Mouse (Mus musculus): ENCODE results near the gene Haus8. TPM values are rescaled to one million over a fixed set of nuclear protein-coding genes. Genes with fewer than 3 reads are reported as not detected.
"Not testable (repeated sequence)": the region's sequence is repeated elsewhere in the genome, so short reads cannot be mapped to it uniquely, and the experiment has no call there.

Haus8 gene
- polyA plus RNA-seq, 1 experiment from 2014 or later, result 56.5 TPM

GRCm38 (mm10) chr8:71276166-71276565 lies 3.4 kb upstream of the Haus8 start:
- H3K36me3 ChIP-seq (ENCODE audit: control insufficient read depth, insufficient read depth, low read length), result no peaks in the 10 kb centered on the region
- H3K27me3 ChIP-seq (ENCODE audit: control insufficient read depth, insufficient read depth, low read length), result no peaks in the 10 kb centered on the region
- ATAC-seq (ENCODE audit: low FRiP score) (no peak), DNase-seq (ENCODE audit: low spot score) (no peak)
- H3K4me3 ChIP-seq (ENCODE audit: low read depth, low read length), result no peak overlapping the region
- H3K9me3 ChIP-seq (ENCODE audit: control insufficient read depth, low read length), result no peaks in the 10 kb centered on the region
- peaks cover 5% of the 10 kb centered on the region; the same call in 1 of the 2 replicates for H3K4me1 ChIP-seq (replicated peaks; ENCODE audit: control insufficient read depth, insufficient read depth, low read length)
- 81% methylated on average over 3 of the region's 3 CpGs for WGBS
- no peak overlapping the region for H3K27ac ChIP-seq (ENCODE audit: low read depth, low read length)
- no peak overlapping the region for H3K9ac ChIP-seq (ENCODE audit: low read depth, low read length)
- H3K4me2 ChIP-seq (replicated peaks; ENCODE audit: low read depth, low read length), result no peak overlapping the region

DNA sequence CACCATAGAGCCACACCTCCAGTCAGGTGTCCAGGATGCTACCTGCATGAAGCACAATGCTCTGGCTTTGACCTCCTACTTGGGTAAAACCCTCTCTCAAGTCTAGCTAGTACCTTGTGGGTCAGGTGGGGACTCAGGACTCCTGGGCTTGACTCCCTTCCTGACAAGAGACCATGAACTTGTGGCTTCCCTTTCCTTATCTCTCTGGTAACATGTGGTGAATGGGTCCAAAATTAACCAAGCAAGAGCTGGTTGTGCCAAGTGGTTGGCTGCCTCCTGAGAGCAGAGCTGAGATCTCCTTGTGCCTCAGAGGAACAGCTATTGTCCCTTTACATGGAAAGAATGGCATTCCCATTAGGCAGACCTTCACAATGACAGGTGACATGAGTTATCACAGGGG lies 1.7 kb upstream of the Haus8 start:
- H3K27ac ChIP-seq (ENCODE audit: low read depth, low read length), result no peak overlapping the region
- H3K27me3 ChIP-seq (ENCODE audit: control insufficient read depth, insufficient read depth, low read length), result no peaks in the 10 kb centered on the region
- peaks cover 6% of the 10 kb centered on the region; the same call in 1 of the 2 replicates for H3K4me1 ChIP-seq (replicated peaks; ENCODE audit: control insufficient read depth, insufficient read depth, low read length)
- no peaks in the 10 kb centered on the region for H3K36me3 ChIP-seq (ENCODE audit: control insufficient read depth, insufficient read depth, low read length)
- no peak overlapping the region for H3K4me3 ChIP-seq (ENCODE audit: low read depth, low read length)
- DNase-seq (ENCODE audit: low spot score) (no peak), ATAC-seq (ENCODE audit: low FRiP score) (no peak)
- H3K4me2 ChIP-seq (replicated peaks; ENCODE audit: low read depth, low read length), result no peak overlapping the region
- H3K9me3 ChIP-seq (ENCODE audit: control insufficient read depth, low read length), result no peaks in the 10 kb centered on the region
- no peak overlapping the region for H3K9ac ChIP-seq (ENCODE audit: low read depth, low read length)

GRCm38 (mm10) chr8:71273151-71273510 lies 397 bp upstream of the Haus8 start:
- H3K36me3 ChIP-seq (ENCODE audit: control insufficient read depth, insufficient read depth, low read length), result no peaks in the 10 kb centered on the region
- no peak for ATAC-seq (ENCODE audit: low FRiP score)
- DNase-seq (ENCODE audit: low spot score), result no peak

GRCm38 (mm10) chr8:71271630-71272029 lies 1.1 kb downstream of the Haus8 start:
- Histone ChIP-seq H3K4me3 (ENCODE audit: low read depth, low read length) (peak overlapping the region; percentile 61), H3K27ac (ENCODE audit: low read depth, low read length) (no peak overlapping the region), H3K9ac (ENCODE audit: low read depth, low read length) (peak overlapping the region; percentile 72), H3K4me2 (replicated peaks; ENCODE audit: low read depth, low read length) (peak overlapping the region; percentile 72), H3K9me3 (ENCODE audit: control insufficient read depth, low read length) (no peaks in the 10 kb centered on the region), H3K27me3 (ENCODE audit: control insufficient read depth, insufficient read depth, low read length) (no peaks in the 10 kb centered on the region), H3K4me1 (replicated peaks; ENCODE audit: control insufficient read depth, insufficient read depth, low read length) (peaks cover 6% of the 10 kb centered on the region; the same call in 1 of the 2 replicates), H3K36me3 (ENCODE audit: control insufficient read depth, insufficient read depth, low read length) (no peaks in the 10 kb centered on the region)
- DNase-seq (ENCODE audit: low spot score) (no peak), ATAC-seq (ENCODE audit: low FRiP score) (peak; percentile 0; the same call in 1 of the 2 replicates)
- 24% methylated on average over 5 of the region's 5 CpGs for WGBS

More at GRCm38 (mm10) chr8:71273151-71273510, 397 bp upstream of the Haus8 start:
- Histone ChIP-seq H3K9me3 (ENCODE audit: control insufficient read depth, low read length) (no peaks in the 10 kb centered on the region), H3K9ac (ENCODE audit: low read depth, low read length) (peak overlapping the region; percentile 67), H3K4me2 (replicated peaks; ENCODE audit: low read depth, low read length) (peak overlapping the region; percentile 62), H3K27me3 (ENCODE audit: control insufficient read depth, insufficient read depth, low read length) (no peaks in the 10 kb centered on the region), H3K4me3 (ENCODE audit: low read depth, low read length) (peak overlapping the region; percentile 61), H3K27ac (ENCODE audit: low read depth, low read length) (peak overlapping the region; percentile 71; the same call in 1 of the 2 replicates), H3K4me1 (replicated peaks; ENCODE audit: control insufficient read depth, insufficient read depth, low read length) (peaks cover 6% of the 10 kb centered on the region; the same call in 1 of the 2 replicates)
- 2% methylated on average over 13 of the region's 14 CpGs for WGBS

DNA sequence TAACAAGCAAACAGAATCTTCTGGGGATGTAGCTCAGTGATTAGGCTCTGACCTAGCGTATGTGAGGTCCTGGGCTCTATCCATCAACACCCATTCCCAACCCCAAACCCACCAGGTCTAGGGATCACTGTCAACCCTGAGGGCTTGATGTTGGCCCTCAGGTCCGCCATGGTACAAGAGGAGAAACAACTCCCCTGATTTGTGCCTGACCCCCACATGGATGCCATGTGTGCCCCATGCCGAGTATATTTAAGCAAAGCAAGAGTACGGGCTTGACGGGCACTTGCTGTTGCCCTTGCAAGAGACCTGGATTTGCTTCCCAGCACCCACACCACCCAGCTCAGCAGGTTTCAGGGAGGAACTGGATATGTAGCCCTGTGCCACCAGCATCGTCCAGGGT lies 4.4 kb downstream of the Haus8 start:
- H3K4me2 ChIP-seq (replicated peaks; ENCODE audit: low read depth, low read length); H3K27ac ChIP-seq (ENCODE audit: low read depth, low read length); H3K36me3 ChIP-seq (ENCODE audit: control insufficient read depth, insufficient read depth, low read length); ATAC-seq (ENCODE audit: low FRiP score); H3K9me3 ChIP-seq (ENCODE audit: control insufficient read depth, low read length); DNase-seq (ENCODE audit: low spot score); H3K9ac ChIP-seq (ENCODE audit: low read depth, low read length); H3K4me1 ChIP-seq (replicated peaks; ENCODE audit: control insufficient read depth, insufficient read depth, low read length); H3K27me3 ChIP-seq (ENCODE audit: control insufficient read depth, insufficient read depth, low read length); H3K4me3 ChIP-seq (ENCODE audit: low read depth, low read length): not testable (repeated sequence)
- WGBS, result 88% methylated on average over 5 of the region's 6 CpGs

- Histone ChIP-seq H3K27ac (ENCODE audit: low read depth, low read length) (no peak overlapping the region), H3K4me1 (replicated peaks; ENCODE audit: control insufficient read depth, insufficient read depth, low read length) (0 out of 2 replicates have a peak, but pooled peaks cover 2% of the 10 kb centered on the region), H3K27me3 (ENCODE audit: control insufficient read depth, insufficient read depth, low read length) (no peaks in the 10 kb centered on the region), H3K4me2 (replicated peaks; ENCODE audit: low read depth, low read length) (no peak overlapping the region), H3K9me3 (ENCODE audit: control insufficient read depth, low read length) (no peaks in the 10 kb centered on the region), H3K9ac (ENCODE audit: low read depth, low read length) (no peak overlapping the region), H3K36me3 (ENCODE audit: control insufficient read depth, insufficient read depth, low read length) (no peaks in the 10 kb centered on the region), H3K4me3 (ENCODE audit: low read depth, low read length) (no peak overlapping the region)
- no peak for ATAC-seq (ENCODE audit: low FRiP score)
- 91% methylated on average over 2 of the region's 2 CpGs for WGBS
- DNase-seq (ENCODE audit: low spot score), result no peak
These were observed 5.0 kb downstream of the Haus8 start for GRCm38 (mm10) chr8:71267690-71268089.

GRCm38 (mm10) chr8:71261234-71261633 lies 11.5 kb downstream of the Haus8 start:
- Histone ChIP-seq H3K4me2 (replicated peaks; ENCODE audit: low read depth, low read length) (no peak overlapping the region), H3K27me3 (ENCODE audit: control insufficient read depth, insufficient read depth, low read length) (no peaks in the 10 kb centered on the region), H3K4me1 (replicated peaks; ENCODE audit: control insufficient read depth, insufficient read depth, low read length) (no peaks in the 10 kb centered on the region), H3K27ac (ENCODE audit: low read depth, low read length) (no peak overlapping the region), H3K4me3 (ENCODE audit: low read depth, low read length) (no peak overlapping the region), H3K9me3 (ENCODE audit: control insufficient read depth, low read length) (no peaks in the 10 kb centered on the region), H3K36me3 (ENCODE audit: control insufficient read depth, insufficient read depth, low read length) (no peaks in the 10 kb centered on the region), H3K9ac (ENCODE audit: low read depth, low read length) (no peak overlapping the region)
- DNase-seq (ENCODE audit: low spot score) (peak; percentile 2), ATAC-seq (ENCODE audit: low FRiP score) (no peak)

DNA sequence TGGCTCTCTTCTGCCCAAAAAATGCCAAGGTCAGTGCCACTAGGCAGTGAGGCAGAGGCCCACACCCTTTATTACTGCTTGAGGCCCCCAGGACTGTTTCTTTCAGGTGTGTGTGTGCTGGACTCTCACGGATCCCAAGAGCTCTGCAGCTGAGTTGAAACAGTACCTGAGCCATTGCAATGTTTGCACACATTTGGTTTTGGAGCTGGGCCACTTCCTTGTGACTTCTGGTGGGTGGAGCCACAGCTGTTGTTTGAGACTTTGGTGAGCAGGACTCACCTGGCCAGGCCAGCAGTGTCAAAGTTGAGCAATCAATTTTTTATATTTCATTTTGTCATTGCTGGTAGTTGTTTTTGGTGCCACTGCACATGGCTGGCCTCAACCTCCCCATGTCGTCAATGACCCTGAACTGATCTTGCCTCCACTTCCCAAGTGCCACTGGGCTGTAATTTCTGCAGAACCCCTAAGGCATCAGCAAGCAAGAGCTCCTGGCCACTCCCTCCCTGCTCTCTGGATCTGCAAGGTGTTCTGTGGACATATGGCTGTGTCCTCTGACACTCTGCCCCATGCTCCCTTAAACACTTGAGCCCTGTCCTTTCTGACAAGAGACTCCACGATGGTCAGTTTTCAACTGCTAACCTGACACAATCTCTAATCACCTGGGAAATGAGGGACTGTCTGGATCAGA lies 16.0 kb downstream of the Haus8 start:
- no peak overlapping the region for H3K4me3 ChIP-seq (ENCODE audit: low read depth, low read length)
- H3K4me1 ChIP-seq (replicated peaks; ENCODE audit: control insufficient read depth, insufficient read depth, low read length), result no peaks in the 10 kb centered on the region
- H3K9ac ChIP-seq (ENCODE audit: low read depth, low read length), result no peak overlapping the region
- WGBS, result 91% methylated on average over 3 of the region's 3 CpGs
- no peaks in the 10 kb centered on the region; the same call in 1 of the 2 replicates for H3K36me3 ChIP-seq (ENCODE audit: control insufficient read depth, insufficient read depth, low read length)
- H3K4me2 ChIP-seq (replicated peaks; ENCODE audit: low read depth, low read length), result no peak overlapping the region
- H3K27me3 ChIP-seq (ENCODE audit: control insufficient read depth, insufficient read depth, low read length), result no peaks in the 10 kb centered on the region
- DNase-seq (ENCODE audit: low spot score) (no peak), ATAC-seq (ENCODE audit: low FRiP score) (no peak)
- H3K9me3 ChIP-seq (ENCODE audit: control insufficient read depth, low read length), result no peaks in the 10 kb centered on the region
- no peak overlapping the region for H3K27ac ChIP-seq (ENCODE audit: low read depth, low read length)

- Histone ChIP-seq H3K27me3 (ENCODE audit: control insufficient read depth, insufficient read depth, low read length) (no peaks in the 10 kb centered on the region), H3K9ac (ENCODE audit: low read depth, low read length) (no peak overlapping the region), H3K27ac (ENCODE audit: low read depth, low read length) (no peak overlapping the region), H3K36me3 (ENCODE audit: control insufficient read depth, insufficient read depth, low read length) (no peaks in the 10 kb centered on the region), H3K4me2 (replicated peaks; ENCODE audit: low read depth, low read length) (no peak overlapping the region), H3K9me3 (ENCODE audit: control insufficient read depth, low read length) (no peaks in the 10 kb centered on the region), H3K4me3 (ENCODE audit: low read depth, low read length) (no peak overlapping the region), H3K4me1 (replicated peaks; ENCODE audit: control insufficient read depth, insufficient read depth, low read length) (no peaks in the 10 kb centered on the region)
- 100% methylated on average over 1 of the region's 1 CpGs for WGBS
- DNase-seq (ENCODE audit: low spot score) (no peak), ATAC-seq (ENCODE audit: low FRiP score) (no peak)
These were observed 24.5 kb downstream of the Haus8 start for GRCm38 (mm10) chr8:71248203-71248602.

Measured in hindbrain, embryonic 11.5 days (tissue).